Mouse (Mus musculus): ENCODE measurements at regions not wholly inside any gene's neighbourhood (a gene's known extent, or its start where the extent isn't known, plus 50 kb on each side); places are given as distances from the start of the nearest gene placed in this dataset.
"Not testable (repeated sequence)": the region's sequence is repeated elsewhere in the genome, so short reads cannot be mapped to it uniquely, and the experiment has no call there.

GRCm38 (mm10) chr2:171101180-171101579 lies 369.6 kb downstream of the Dok5 start:
- ATAC-seq: peak; percentile 47
- no peak for TF ChIP-seq CTCF (IDR thresholded peaks at IDR 0.05)
- ChIA-PET CTCF (interaction anchor here (1.3 kb wide), 1 partner anchor 189 kb away, joined by 4 read pairs; no protein-coding TSS in a partner anchor), POLR2A (interaction anchor here (0.6 kb wide), 1 partner anchor 165 kb away, joined by 3 read pairs; no protein-coding TSS in a partner anchor)
- in situ Hi-C loops (cut with MboI; ENCODE audit: low pct_unique_long_range_greater_than_20kb): no loop called here
- H3K27me3 ChIP-seq: no peaks in the 10 kb centered on the region
- DNase-seq (ENCODE audit: low read depth, low spot score): no peak

DNA sequence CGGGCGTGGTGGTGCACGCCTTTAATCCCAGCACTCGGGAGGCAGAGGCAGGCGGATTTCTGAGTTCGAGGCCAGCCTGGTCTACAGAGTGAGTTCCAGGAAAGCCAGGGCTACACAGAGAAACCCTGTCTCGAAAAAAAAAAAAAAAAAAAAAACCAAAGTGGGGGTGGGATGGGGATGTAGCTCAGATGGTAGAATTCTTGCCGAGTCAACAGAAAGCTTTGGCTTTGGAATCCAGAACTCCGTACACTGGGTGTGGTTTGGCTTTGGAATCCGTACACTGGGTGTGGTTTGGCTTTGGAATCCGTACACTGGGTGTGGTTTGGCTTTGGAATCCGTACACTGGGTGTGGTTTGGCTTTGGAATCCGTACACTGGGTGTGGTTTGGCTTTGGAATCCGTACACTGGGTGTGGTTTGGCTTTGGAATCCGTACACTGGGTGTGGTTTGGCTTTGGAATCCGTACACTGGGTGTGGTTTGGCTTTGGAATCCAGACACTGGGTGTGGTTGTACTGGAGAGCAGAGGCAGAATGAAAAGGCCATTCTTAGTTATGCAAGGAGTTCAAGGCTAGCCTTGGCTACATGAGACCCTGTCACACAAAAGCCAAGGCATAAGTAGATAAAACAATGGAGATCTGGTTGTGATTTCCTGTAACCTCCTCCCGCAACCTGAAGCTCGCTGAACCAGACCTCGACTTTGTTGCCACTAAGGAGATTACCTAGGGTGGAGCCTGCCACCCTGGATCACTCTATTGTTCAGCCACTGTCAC lies 388.6 kb downstream of the Dok5 start:
- DNase-seq (ENCODE audit: low read depth, low spot score); CTCF ChIA-PET; POLR2A ChIA-PET; in situ Hi-C loops (cut with MboI; ENCODE audit: low pct_unique_long_range_greater_than_20kb); H3K27me3 ChIP-seq; ATAC-seq: not testable (repeated sequence)

DNA sequence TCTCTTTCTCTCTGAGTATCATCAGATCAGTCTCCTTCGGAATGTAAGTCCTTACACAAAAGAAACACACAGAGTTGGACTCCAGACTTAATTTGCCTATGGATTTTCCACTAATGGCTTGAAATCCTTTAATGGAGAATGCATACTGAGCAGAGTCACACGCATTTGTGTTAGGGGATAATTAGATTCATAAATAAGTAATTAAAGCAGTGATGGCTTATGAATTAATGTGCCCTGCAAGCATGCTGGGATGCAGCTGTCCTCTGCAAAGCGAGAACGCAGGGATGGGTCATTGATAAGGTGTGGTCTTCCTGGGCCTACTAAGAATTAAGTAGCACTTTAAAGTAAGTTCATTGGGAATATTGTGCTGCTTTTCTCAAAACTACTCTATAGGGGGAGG lies 403.2 kb downstream of the Dok5 start:
- CTCF ChIA-PET: no interaction called here
- H3K27me3 ChIP-seq: no peaks in the 10 kb centered on the region
- ATAC-seq (no peak), DNase-seq (ENCODE audit: low read depth, low spot score) (no peak)
- TF ChIP-seq CTCF (IDR thresholded peaks at IDR 0.05): no peak
- POLR2A ChIA-PET: no interaction called here
- in situ Hi-C loops (cut with MboI; ENCODE audit: low pct_unique_long_range_greater_than_20kb): no loop called here
